Mouse (Mus musculus) small intestine, adult 2 months (tissue): ENCODE measurements at regions not wholly inside any gene's neighbourhood (a gene's known extent, or its start where the extent isn't known, plus 50 kb on each side); places are given as distances from the start of the nearest gene placed in this dataset.

ENCODE experiments used
- CTCF ChIP-seq: fragments of 200-500 bp; IDR thresholded peaks from 2 replicates; pipeline ENCODE4 v1.5.1; 2012; ENCODE audit warnings: low read depth, mild to moderate bottlenecking, control low read depth, inconsistent platforms, low read length, moderate library complexity, mixed read lengths; ENCODE audit not compliant: insufficient replicate concordance, insufficient read length; ENCODE audit errors: extremely low read depth
- POLR2A ChIP-seq: fragments of 200-500 bp; IDR thresholded peaks from 2 replicates; pipeline ENCODE4 v1.6.1; 2012; ENCODE audit warnings: low read depth, mild to moderate bottlenecking, control low read depth, inconsistent platforms, low read length, moderate library complexity

DNA sequence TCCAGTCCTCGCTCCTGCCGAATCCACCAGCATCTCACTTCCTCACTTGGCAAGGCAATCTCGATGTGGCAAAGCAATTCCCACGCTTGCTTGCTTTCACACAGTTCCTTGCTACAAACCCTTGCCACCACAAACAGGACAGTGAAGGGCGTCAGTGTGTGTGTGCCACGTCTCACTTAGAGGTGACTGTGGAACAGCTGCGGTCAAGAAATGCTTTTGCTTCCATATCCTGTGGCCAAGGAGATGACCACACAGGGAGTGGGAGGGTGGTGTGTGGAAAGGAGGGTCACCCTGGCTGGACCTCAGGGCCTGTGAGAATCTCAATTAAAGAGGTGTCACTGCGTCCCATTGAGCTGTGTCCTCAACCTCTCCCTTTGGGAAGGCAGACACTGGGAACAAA is 207.4 kb downstream of the Opa1 start:
- TF ChIP-seq POLR2A (no peak), CTCF (no peak)
